Mouse (Mus musculus) lung, embryonic 16.5 days (tissue): ENCODE data around the gene Rgs3. TPM values are rescaled to one million over a fixed set of nuclear protein-coding genes. Genes with fewer than 3 reads are reported as not detected.
A peak's percentile ranks its signal among the peaks of the same experiment; 100 is the strongest.

Experiments
- ATAC-seq: fragments of 200-750 bp; cut with Nextera tagmentation; 2 replicates; pipeline ENCODE4 v1.8.0; 2017; ENCODE audit warnings: low read depth, mild to moderate bottlenecking, moderate library complexity
- H3K27ac ChIP-seq: fragments of 300-500 bp; sonication (generic); 2 replicates; pipeline ENCODE4 v1.5.1; 2014; ENCODE audit warnings: mild to moderate bottlenecking, control low read depth, low read length
- H3K27me3 ChIP-seq: fragments of 300-500 bp; sonication (generic); 2 replicates; pipeline ENCODE4 v1.6.1; 2014; ENCODE audit warnings: low read depth, low read length, mixed read lengths; ENCODE audit not compliant: control insufficient read depth, insufficient read depth
- H3K36me3 ChIP-seq: fragments of 300-500 bp; sonication (generic); 2 replicates; pipeline ENCODE4 v1.6.1; 2014; ENCODE audit warnings: low read length; ENCODE audit not compliant: control insufficient read depth, insufficient read depth
- H3K4me1 ChIP-seq: fragments of 300-500 bp; sonication (generic); replicated peaks from 2 replicates; pipeline ENCODE4 v1.6.1; 2014; ENCODE audit warnings: low read length, mixed read lengths; ENCODE audit not compliant: control insufficient read depth, insufficient read depth
- H3K4me2 ChIP-seq: fragments of 300-500 bp; sonication (generic); 2 replicates; pipeline ENCODE4 v1.6.1; 2014; ENCODE audit warnings: low read depth, low read length, control low read depth
- H3K4me3 ChIP-seq: fragments of 300-500 bp; sonication (generic); 2 replicates; pipeline ENCODE4 v1.5.1; 2014; ENCODE audit warnings: mild to moderate bottlenecking, low read length, control low read depth
- H3K9ac ChIP-seq: fragments of 300-500 bp; sonication (generic); 2 replicates; pipeline ENCODE4 v1.6.1; 2014; ENCODE audit warnings: low read length, control low read depth
- H3K9me3 ChIP-seq: fragments of 300-500 bp; sonication (generic); 2 replicates; pipeline ENCODE4 v1.6.1; 2016; ENCODE audit warnings: low read length; ENCODE audit not compliant: control insufficient read depth
- WGBS: fragments of 180-500 bp; shearing (Covaris S2); extraction: QIAGEN DNeasy Blood & Tissue Kit; methylation state at CpG from one replicate; pipeline ENCODE4 v1.1.7; 2014; 5-methylcytosine and 5-hydroxymethylcytosine counted together
- polyA plus RNA-seq: library from polyadenylated mRNA; unstranded; fragments of >200 nt; fragmentation: Nextera tagmentation; extraction: Ambion mirVana; gene quantifications from 2 replicates; pipeline ENCODE4 v1.2.1, GENCODE M21; 2015

Gene Rgs3
- polyA plus RNA-seq, 1 experiment from 2014 or later: 57.4 TPM

- 70% methylated on average over 7 of the region's 7 CpGs for WGBS
- no peak overlapping the region for H3K9ac ChIP-seq
- no peaks in the 10 kb centered on the region for H3K36me3 ChIP-seq
- H3K27ac ChIP-seq: no peak overlapping the region
- H3K9me3 ChIP-seq: no peaks in the 10 kb centered on the region
- H3K4me2 ChIP-seq: no peak overlapping the region
- H3K27me3 ChIP-seq: no peaks in the 10 kb centered on the region
- no peak overlapping the region for H3K4me3 ChIP-seq
- ATAC-seq: no peak
- peaks cover 41% of the 10 kb centered on the region for H3K4me1 ChIP-seq
These were observed 68.9 kb downstream of the Rgs3 start for GRCm38 (mm10) chr4:62628547-62628946.

GRCm38 (mm10) chr4:62629461-62629860 is 69.8 kb downstream of the Rgs3 start:
- no peaks in the 10 kb centered on the region for H3K9me3 ChIP-seq
- H3K27ac ChIP-seq: no peak overlapping the region
- peaks cover 47% of the 10 kb centered on the region for H3K4me1 ChIP-seq
- no peak overlapping the region for H3K9ac ChIP-seq
- H3K36me3 ChIP-seq: no peaks in the 10 kb centered on the region
- no peak overlapping the region for H3K4me2 ChIP-seq
- no peaks in the 10 kb centered on the region for H3K27me3 ChIP-seq
- no peak overlapping the region for H3K4me3 ChIP-seq
- no peak for ATAC-seq
- 58% methylated on average over 9 of the region's 9 CpGs for WGBS

GRCm38 (mm10) chr4:62629905-62630304 is 70.3 kb downstream of the Rgs3 start:
- Histone ChIP-seq H3K27ac (no peak overlapping the region), H3K36me3 (no peaks in the 10 kb centered on the region), H3K4me2 (no peak overlapping the region), H3K27me3 (no peaks in the 10 kb centered on the region), H3K4me3 (no peak overlapping the region), H3K9ac (no peak overlapping the region), H3K9me3 (no peaks in the 10 kb centered on the region), H3K4me1 (peaks cover 43% of the 10 kb centered on the region)
- WGBS: 22% methylated on average over 4 of the region's 4 CpGs
- no peak for ATAC-seq

GRCm38 (mm10) chr4:62633243-62633642 is 73.6 kb downstream of the Rgs3 start:
- Histone ChIP-seq H3K4me3 (no peak overlapping the region), H3K9ac (no peak overlapping the region), H3K4me2 (no peak overlapping the region), H3K36me3 (no peaks in the 10 kb centered on the region), H3K9me3 (no peaks in the 10 kb centered on the region), H3K4me1 (peaks cover 22% of the 10 kb centered on the region), H3K27me3 (no peaks in the 10 kb centered on the region), H3K27ac (no peak overlapping the region)
- 76% methylated on average over 4 of the region's 4 CpGs for WGBS
- ATAC-seq: no peak

- Histone ChIP-seq H3K4me1 (peaks cover 18% of the 10 kb centered on the region), H3K36me3 (no peaks in the 10 kb centered on the region), H3K27ac (peak overlapping the region; percentile 27; the same call in 1 of the 2 replicates), H3K4me3 (no peak overlapping the region), H3K9me3 (no peaks in the 10 kb centered on the region), H3K9ac (no peak overlapping the region), H3K27me3 (no peaks in the 10 kb centered on the region), H3K4me2 (no peak overlapping the region)
- WGBS: 15% methylated on average over 13 of the region's 13 CpGs
- ATAC-seq: peak; percentile 37
These were observed 74.5 kb downstream of the Rgs3 start for GRCm38 (mm10) chr4:62634054-62634591.

GRCm38 (mm10) chr4:62634840-62635239 is 75.2 kb downstream of the Rgs3 start:
- 0 out of 2 replicates have a peak, but pooled peaks cover 2% of the 10 kb centered on the region for H3K36me3 ChIP-seq
- no peak overlapping the region for H3K27ac ChIP-seq
- peaks cover 16% of the 10 kb centered on the region for H3K4me1 ChIP-seq
- no peak overlapping the region for H3K9ac ChIP-seq
- no peaks in the 10 kb centered on the region for H3K27me3 ChIP-seq
- no peak overlapping the region for H3K4me2 ChIP-seq
- WGBS: 54% methylated on average over 2 of the region's 2 CpGs
- no peak for ATAC-seq
- H3K4me3 ChIP-seq: no peak overlapping the region
- no peaks in the 10 kb centered on the region for H3K9me3 ChIP-seq

GRCm38 (mm10) chr4:62636047-62636446 is 76.4 kb downstream of the Rgs3 start:
- Histone ChIP-seq H3K4me3 (no peak overlapping the region), H3K27me3 (no peaks in the 10 kb centered on the region), H3K27ac (no peak overlapping the region), H3K9me3 (no peaks in the 10 kb centered on the region), H3K36me3 (0 out of 2 replicates have a peak, but pooled peaks cover 2% of the 10 kb centered on the region), H3K9ac (no peak overlapping the region), H3K4me1 (peaks cover 23% of the 10 kb centered on the region), H3K4me2 (no peak overlapping the region)
- ATAC-seq: no peak
- 85% methylated on average over 6 of the region's 6 CpGs for WGBS

- H3K4me3 ChIP-seq: no peak overlapping the region
- no peaks in the 10 kb centered on the region for H3K9me3 ChIP-seq
- H3K4me2 ChIP-seq: no peak overlapping the region
- peaks cover 24% of the 10 kb centered on the region for H3K4me1 ChIP-seq
- peak overlapping the region; percentile 18; the same call in 1 of the 2 replicates for H3K27ac ChIP-seq
- no peak for ATAC-seq
- WGBS: 69% methylated on average over 4 of the region's 4 CpGs
- H3K9ac ChIP-seq: no peak overlapping the region
- no peaks in the 10 kb centered on the region for H3K27me3 ChIP-seq
- 0 out of 2 replicates have a peak, but pooled peaks cover 2% of the 10 kb centered on the region for H3K36me3 ChIP-seq
These were observed 78.4 kb downstream of the Rgs3 start for GRCm38 (mm10) chr4:62637856-62638604.

- Histone ChIP-seq H3K27me3 (no peaks in the 10 kb centered on the region), H3K9me3 (no peaks in the 10 kb centered on the region), H3K4me3 (no peak overlapping the region), H3K27ac (peak overlapping the region; percentile 23; the same call in 1 of the 2 replicates), H3K4me1 (peaks cover 16% of the 10 kb centered on the region), H3K36me3 (0 out of 2 replicates have a peak, but pooled peaks cover 2% of the 10 kb centered on the region), H3K9ac (peak overlapping the region; percentile 17; the same call in 1 of the 2 replicates), H3K4me2 (no peak overlapping the region)
- WGBS: 46% methylated on average over 15 of the region's 15 CpGs
- ATAC-seq: no peak
These were observed 81.0 kb downstream of the Rgs3 start for GRCm38 (mm10) chr4:62640496-62641229.
